Mouse (Mus musculus): Measurements from ENCODE around the gene Nkpd1.

The Nkpd1 gene

DNA sequence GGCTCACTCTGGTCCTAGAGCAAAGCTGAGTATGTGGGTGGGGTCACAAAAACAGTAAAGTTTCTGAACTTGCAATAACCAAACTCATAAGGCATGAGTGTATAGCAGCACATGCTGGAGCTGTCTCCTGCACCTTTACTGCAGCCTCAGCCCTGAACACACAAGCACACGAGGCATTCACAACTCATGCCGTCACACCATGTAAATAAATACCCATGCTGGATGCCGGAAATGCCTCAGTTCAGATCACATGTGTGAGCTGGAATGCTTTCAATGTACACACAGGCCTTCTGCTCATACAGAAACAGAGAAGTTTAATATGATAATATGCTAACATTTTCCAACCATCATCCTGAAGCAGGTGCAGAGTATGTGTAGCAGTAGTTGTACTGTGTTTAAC, 28.4 kb downstream of the Nkpd1 start:
- DNase-seq (ENCODE audit: low spot score in 2 of 2), result no peak

DNA sequence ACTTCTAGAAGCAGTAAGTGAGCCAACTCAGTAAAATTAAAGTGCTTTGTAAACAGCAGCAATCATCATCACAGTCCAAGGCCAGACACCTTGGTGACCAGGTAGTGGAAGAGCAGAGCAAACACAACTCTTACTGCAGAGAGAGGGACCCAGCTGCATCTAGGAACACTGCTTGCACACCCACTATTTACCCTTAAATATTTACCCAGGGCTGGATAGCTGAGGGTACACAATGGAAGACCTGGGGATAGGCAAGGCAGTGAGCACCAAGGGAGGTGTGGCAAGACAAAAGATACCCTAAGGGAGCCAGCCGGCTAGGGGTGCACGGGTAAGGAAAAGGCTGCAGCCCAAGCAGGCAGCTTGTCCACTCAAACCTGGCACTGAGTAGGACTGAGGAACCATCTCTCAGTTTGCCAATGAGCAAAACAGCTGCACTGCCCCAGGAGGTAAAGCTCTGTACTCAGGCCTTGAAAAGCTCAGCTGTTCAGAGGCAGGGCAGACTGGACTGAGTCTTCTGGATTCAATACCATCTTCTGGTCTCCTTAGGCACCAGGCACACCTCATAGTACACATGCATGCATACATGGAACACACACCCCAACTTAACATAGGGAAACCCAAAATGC, 29.8 kb downstream of the Nkpd1 start:
- DNase-seq (ENCODE audit: low spot score in 2 of 2), result no peak

DNA sequence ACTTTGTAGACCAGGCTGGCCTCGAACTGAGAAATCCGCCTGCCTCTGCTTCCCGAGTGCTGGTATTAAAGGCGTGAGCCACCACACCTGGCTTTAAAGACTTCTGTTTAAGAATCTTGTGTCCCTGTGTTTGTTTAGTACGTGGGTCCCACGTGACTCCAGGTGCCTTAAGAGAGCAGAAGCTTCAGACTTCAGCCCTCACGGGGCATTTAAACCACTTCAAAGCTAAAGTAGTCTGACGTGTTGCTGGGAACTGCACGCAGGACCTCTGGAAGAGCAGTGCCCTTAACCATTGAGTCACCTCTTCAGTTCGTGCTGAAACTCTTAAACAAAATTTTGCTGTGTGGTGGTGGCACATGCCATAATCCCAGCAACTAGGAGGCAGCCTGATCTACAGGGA, 31.8 kb downstream of the Nkpd1 start:
- DNase-seq (ENCODE audit: low spot score in 2 of 2), result no peak

DNA sequence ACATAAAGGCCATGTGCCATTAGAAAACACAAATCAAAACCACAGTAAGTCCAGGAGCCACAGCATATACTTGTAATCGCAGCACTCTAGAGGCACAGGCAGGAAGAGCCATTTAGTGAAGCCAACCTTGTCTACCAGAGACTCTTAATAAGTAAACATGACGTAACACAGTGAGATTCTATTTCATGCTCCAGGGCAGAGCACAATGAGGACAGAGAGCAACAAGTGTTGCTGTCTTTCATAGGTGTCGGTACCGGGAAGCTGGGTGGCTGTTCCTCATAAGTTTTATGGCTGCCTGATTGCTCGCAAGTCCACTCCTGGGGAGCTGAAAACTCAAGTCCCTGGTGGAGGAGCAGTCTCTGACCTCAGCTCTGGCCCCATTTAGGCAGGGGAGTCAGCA, 34.0 kb downstream of the Nkpd1 start:
- no peak for DNase-seq (ENCODE audit: low spot score in 2 of 2)

DNA sequence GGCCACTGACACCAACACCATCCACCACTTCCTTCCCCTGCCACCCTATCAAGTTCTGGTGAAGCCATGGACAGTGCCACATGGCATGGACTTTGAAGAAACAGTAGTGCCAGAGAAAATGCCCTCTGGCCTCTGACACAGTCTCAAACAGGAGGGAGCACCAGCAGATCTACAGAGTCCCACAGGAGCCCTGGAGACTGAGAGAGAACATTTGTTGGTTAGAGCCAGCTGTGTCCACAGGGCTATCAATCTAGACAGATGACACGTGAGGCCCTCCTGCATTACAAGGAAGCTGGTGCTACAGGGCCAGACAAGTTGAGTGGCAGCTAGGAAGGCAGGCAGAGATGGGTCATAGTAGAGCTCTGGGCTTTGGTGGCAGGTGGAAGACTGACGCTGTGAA, 34.8 kb downstream of the Nkpd1 start:
- DNase-seq (ENCODE audit: low spot score in 2 of 2), result no peak

DNA sequence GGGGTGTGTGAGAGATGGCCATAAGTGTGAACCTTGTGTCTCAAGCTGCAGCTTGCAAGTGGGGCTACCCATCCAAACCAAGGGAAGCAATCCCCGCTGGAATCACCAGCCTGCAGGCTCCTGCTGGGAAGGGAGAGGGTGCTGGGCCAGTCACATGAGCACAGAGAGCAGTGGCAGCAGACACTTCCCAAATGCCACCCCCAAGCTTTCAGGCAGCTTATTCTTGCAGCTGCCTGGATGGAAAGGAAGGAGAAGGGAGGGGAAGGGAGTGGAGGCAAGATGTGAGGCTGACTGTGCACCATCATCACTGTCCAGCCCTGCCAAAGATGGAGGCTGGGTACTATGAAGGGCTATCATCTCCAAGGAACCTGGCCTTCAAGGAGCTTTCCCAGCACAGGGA, 36.5 kb downstream of the Nkpd1 start:
- DNase-seq (ENCODE audit: low spot score in 2 of 2), result peak; percentile 61 to 76

DNA sequence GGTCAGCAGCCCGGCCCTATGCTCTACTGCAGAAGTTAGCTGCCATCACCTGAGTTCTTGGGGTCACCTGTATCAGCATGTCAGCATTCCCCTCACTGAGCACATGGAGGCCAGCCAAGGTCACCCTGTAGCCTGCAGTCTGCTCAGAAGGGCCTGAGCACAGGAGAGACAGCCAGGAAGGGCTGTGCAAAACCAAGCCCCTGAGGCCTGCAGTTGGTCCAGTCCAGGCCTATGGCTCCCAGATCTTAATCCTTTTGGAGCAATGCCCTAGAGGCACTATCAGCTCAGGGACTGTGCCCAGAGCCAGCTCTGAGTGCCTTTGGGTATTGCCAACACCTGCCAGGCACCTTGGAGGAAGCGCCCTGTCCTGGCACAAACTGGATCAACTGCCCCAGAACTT, 39.4 kb downstream of the Nkpd1 start:
- DNase-seq (ENCODE audit: low spot score in 2 of 2), result no peak

DNA sequence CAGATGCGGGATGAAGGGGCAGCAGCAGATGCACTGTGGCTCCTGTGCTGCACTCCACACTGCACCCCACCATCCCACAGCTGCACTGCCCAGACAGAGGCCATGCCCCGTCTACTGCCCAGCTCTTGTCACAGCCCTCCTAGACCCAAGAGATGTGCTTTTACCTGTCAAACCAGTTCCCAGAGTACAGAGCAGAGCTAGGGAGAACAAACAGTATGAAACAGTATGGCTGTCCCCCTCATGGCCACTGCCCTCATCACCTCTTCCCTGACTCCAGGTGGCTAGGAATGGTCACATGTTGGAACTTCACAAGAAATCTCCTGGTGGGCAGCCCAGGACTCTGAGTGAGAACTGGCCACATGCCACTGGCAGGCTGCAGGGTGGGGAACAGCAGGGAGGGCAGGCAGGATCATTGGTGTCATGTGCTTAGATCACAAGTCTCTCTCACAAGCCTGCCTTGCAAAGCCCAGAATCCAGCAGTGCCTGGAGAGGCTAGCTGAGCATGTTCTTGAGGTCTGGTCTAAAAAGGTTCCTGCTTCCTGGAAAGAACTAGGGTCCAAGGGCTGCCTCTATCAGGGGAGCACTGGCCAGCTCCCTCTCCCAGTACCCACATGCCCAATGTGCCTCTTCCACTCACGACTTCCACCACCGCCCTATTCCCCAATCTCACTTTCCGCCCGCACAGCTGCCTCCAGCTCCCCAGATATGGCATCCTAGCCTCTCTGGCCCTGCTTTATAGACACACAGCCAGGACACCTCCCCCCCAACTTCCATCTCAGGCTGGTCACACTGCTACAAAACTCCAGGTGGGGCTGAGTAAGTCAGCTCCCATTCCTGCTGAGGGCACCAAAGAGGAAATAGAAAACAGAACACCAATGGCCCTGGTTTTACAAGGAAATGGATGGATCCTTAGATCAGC, 40.6 kb downstream of the Nkpd1 start:
- peak in 1 of 2 experiments; percentile 42 for DNase-seq (ENCODE audit: low spot score in 2 of 2)

DNA sequence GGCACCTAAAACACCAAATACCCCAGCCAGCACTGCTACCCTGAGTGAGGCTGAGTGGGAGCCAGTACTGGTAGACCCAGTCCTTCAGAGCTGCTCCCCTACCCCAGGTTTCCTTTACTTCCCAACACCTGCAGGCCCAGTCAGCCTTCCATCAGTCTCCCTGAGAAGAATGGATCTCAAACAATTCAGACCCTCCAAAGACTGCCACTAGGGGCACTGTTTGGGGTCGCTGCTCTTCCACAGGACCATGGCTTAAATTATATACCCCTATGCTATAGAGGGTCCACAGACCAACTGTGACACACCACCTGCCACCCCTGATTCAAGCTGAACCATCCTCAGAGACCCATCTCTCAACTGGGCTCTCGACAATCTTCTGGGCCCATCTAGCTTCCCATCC, 41.3 kb downstream of the Nkpd1 start:
- DNase-seq (ENCODE audit: low spot score in 2 of 2), result no peak

DNA sequence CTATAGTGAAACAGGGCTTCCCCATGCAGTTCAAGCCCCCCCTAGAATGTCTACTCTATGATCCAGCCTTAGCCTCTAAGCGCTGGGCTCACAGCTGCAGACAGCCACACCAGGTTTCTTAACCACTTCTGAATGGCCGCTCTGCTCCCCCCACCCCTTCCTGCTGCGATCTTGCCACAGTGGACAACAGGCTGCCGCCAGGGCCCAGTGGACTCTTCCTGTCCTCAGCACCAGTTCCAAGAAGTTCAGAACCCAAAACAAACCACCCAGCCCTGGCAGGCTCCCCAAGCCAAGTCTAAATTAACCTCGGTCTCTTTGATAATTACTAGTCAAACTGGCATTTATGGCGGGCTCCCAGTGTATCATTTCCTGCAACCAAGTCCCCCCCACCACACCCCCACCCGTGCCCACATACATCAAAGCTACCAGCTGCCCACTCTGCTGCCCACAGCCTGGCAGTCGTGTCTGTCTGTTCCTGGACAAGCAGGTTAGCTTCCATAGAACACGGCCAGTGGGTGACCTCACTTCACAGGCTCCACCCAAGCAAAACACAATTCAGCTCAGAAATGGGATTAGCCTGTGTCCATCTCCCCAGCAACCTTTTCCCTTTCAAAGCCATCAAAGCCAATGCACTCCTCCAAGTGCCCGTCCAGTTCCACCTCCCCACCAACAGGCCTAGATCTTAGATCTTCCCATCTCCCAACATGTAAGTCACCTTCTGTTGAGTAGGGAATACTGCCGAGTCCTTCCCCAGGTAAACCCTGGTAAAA, 43.0 kb downstream of the Nkpd1 start:
- DNase-seq (ENCODE audit: low spot score in 2 of 2), result no peak

DNA sequence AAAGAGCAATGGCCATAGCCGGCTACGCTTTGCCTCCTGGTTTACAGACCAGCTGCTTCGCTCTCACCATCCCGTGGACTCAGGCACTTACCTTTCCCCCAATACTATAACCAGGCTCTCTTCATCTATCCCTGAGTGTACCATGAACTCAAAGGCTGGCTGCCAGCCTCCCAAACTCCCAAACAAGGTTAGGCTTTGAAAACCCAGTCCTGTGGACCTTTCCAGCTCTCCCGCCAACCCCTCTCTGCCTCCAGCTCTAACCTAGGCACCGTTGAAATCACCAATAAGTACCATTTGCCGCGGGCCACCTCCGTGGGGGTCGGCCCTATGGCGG, 43.8 kb downstream of the Nkpd1 start:
- DNase-seq (ENCODE audit: low spot score in 2 of 2), result no peak

DNA sequence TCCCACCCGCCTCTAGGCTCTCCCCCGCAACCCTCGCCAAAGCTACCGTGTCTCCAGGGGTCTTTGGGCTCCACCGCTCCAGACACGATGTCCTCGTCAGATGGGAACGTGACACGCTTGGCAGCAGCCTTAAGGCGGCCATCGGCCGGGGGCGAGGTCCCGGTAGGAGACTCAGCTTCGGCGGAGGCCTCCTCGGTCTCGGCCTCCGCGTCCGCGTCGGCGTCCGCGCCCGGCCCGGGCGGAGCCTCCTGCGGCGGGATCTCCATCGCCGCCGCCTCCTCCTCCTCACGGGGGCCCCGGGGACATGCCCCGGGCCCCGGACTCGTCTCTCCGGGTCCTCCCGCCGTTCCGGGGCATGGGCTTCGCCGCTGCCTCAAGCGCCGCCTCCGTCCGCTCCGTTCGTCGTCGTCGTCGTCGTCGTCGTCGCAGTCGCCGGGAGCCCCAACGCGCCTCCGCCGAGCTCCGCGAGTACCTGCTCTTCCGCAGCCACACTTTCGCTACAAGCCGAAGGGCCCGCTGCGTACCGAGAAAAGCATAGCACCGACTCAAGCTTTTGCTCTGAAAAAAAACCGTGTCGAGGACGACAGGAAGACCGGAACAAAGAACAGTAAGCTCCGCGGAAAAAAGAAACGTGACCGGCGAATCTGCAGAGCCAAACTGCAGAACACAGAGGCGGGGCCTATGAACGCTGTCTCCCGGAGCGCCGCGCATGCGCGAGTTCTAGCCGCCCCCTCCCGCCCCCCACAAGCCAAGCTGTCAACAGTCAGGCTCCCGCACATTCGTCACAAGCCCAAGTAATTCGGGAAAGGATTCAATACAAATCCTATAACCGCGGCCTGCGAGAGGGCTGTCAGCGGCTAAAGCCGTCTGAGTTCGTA, 44.4 kb downstream of the Nkpd1 start:
- peak; percentile 62 to 87 for DNase-seq (ENCODE audit: low spot score in 2 of 2)

DNA sequence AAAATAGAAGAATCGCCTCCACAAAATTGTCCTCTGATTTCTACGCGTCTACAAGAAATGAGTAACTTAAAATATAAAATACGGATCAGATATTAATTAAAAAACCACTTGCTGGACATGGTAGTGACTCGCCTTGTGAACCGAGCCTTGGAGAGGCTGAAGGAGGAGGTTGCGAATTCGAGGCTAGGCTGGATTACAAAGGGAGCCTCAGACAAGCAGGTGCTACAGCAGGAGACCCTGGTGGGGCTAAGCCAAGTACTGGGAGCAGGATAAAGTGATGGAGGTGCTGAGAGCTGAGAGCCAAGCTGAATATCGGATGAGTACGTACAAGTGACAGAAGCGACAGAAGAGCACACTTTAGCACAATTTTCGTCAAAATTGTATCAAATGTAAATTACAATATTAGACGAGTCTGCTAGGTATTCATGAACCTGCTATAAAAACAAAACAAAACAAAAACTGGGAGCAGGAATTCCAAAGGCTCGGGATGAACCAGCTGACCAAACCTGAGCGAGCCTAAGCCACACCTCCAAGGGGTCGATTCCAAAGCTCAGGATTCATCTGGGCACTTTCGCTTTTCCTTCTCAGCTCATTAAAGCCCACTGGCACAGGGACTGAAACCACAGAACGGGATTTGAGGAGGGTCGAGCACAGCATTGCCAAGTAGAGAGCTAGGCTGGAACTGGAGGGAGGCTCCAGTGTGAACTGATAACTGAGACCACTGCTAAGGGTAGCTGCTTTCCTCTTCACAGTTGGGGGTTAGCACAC, 45.2 kb downstream of the Nkpd1 start, which contains the start of gene Ppp1r37:
Gene Ppp1r37, minus strand, starts transcription at position 434 of the 768 bp plus-strand sequence.
- DNase-seq (ENCODE audit: low spot score in 2 of 2), result no peak

DNA sequence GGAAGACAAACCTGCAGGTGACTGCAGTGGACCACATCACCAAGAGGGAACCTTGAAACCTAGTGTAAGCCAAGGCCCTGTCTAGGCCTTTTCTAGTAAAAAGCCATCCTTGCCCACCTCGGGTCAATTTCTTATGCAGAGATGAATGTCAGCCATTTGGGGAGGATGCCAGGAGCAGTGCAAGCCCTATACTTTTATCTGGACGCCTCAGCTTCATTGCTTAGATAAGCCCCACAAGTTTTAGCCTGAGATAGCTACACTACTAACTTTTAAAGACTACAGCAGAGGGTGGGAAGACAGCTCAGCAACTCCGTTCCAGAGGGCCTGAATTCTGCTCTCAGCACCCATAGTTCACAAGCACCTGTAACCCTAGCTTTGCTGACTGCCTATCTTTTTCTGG, 46.2 kb downstream of the Nkpd1 start:
- DNase-seq (ENCODE audit: low spot score in 2 of 2), result no peak

DNA sequence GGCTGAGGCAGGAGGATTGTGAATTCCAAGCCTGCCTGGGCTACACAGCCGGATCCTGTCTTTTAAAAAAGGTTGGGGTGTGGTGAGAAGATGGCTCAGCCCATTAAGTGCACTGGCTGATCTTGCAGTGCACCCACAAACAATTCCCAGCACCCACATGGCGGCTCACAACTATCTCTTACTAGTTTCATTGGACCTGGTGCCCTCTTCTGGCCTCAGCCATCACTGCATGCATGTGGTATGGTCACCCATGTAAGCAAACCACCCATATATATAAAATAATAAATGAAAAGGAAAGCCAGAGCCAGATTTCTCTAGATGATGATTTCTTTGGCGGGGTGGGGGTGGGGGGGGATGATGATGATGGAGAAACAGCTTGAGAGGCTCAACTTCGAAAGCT, 46.8 kb downstream of the Nkpd1 start:
- no peak for DNase-seq (ENCODE audit: low spot score in 2 of 2)

DNA sequence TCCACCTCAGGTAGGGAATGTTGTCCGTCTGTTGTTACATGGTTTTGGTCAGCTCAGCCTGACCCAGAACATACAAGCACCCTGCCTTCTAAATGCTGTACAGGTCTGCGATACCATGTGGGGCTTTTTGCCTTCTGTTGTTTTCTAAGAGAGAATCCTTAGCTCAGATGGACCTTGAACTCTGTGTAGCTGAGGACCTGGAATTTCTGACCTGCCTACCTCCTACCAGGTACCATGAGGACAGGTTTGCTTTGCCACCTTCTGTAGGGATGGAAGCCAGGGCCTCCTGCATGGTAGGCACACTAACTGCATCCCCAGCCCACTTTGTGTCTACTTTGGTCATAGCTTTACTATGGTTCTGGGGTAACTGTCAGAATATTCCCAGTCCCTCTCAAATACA, 48.2 kb downstream of the Nkpd1 start:
- no peak for DNase-seq (ENCODE audit: low spot score in 2 of 2)

DNA sequence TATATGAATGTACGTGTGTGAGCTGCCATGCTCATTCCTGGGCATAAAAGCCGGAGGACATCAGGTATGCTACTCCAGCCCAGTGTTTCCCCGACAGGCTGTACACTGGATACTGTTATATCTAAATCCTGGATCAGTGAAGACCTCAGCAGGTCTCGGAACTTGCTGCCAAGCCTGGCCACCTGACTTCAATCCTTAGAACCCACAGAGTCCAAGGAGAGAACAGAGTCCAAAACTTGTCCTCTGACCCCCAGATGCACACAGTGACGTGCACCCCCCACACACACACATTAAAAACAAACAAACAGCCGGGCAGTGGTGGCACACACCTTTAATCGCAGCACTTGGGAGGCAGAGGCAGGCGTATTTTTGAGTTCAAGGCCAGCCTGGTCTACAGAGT, 49.8 kb downstream of the Nkpd1 start:
- DNase-seq (ENCODE audit: low spot score in 2 of 2), result no peak

DNA sequence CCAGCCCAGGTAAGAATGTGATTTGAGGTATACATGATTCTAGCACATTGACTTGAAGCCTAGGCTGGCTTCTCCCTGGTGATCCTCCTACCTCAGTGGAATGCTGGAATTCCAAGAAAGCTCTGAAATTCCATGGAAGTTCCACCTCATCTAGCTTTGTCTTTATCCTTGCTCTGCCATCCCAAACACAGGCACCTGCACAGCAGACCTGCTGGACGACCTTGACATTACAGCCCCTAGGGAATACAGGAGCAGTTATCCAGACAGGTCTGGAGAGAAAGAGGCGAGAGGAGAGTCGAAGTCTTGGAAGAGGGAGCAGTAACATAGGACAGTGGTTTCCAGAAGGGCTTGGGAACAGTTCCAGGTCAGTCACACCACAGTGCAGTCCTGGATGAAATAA, 52.0 kb downstream of the Nkpd1 start:
- DNase-seq (ENCODE audit: low spot score in 2 of 2), result no peak

DNA sequence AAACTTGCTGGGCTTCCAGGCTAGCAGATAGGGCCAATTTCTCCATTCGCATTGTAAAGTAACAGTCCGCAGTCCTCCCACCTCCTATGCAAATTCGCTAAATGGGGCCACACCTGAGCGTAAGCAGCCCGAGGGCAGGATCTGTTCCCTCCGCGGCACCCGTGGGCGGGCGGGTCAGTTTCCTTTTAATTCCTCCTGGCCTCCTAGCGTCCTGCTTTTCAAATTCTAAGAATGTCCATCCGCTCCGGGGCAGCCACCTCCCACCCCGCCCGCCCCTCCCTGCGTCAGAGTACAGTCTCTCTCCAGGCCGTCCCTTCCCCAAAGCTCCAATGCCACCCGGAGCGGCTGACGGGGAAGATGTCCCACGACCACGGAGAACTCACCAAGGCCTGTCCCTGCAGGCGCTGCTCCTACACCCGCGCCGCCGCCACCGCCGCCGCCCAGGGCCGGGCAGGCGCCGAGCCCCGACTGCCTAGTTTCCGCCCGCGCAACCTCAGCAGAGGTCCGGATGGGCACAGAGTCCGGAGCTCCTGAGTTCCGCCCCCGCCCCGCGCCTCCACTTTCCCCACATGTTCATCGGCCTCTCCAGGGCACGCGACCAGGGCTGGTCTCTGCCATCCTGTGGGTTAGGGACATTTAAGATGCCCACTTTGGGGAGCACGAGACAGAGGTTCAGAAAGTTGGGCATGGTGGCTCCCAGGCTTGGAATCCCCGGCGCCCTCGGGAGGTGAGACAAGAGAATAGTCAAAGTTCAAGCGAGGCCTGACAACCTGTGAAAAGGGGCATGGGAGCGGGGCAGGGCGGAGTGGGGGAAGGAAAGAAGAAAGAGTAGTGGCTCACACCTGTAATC, 55.5 kb downstream of the Nkpd1 start:
- DNase-seq (ENCODE audit: low spot score in 2 of 2), result peak in 1 of 2 experiments; percentile 68

DNA sequence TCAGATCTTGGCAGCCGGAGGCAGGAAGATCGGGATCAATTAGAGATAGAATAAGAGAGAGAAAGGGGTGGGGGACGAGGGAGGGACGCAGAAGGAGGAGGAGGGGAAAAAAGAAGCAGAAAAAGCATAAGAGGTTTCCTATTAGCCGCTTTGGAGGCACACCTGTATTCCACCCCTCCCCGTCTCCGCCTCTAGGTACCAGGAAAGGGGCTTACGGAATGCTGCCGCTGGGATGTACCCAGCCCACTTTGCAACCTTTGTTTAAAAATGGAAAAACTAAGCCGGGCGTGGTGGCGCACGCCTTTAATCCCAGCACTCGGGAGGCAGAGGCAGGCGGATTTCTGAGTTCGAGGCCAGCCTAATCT, 56.1 kb downstream of the Nkpd1 start:
- DNase-seq (ENCODE audit: low spot score in 2 of 2), result no peak

All from left cerebral cortex, adult 9 months (tissue).